Mouse (Mus musculus) left cerebral cortex, adult 2 months (tissue): Measurements from ENCODE around the gene Antxr2. TPM values are rescaled to one million over a fixed set of nuclear protein-coding genes. Genes with fewer than 3 reads are reported as not detected.

Experiments used
- DNase-seq, 2 experiments: peaks; one replicate each; pipeline ENCODE4 v3.0.0; 2021 to 2022; ENCODE audit warnings: low spot score in 2 of 2, mixed read lengths in 1 of 2; ENCODE audit errors: extremely low spot score in 1 of 2
- H3K27ac ChIP-seq: fragments of 200-600 bp; 2 replicates; pipeline ENCODE4 v1.8.1; 2022
- H3K4me3 ChIP-seq: fragments of 200-600 bp; 2 replicates; pipeline ENCODE4 v1.8.1; 2022
- CTCF ChIP-seq: fragments of 200-600 bp; IDR thresholded peaks from 2 replicates; pipeline ENCODE4 v1.8.1; 2022; ENCODE audit warnings: antibody characterized with exemption, mild to moderate bottlenecking, moderate library complexity
- intact Hi-C: fragments of 180-260 bp; cut with DNase I; formaldehyde crosslinking; loops from one replicate; pipeline ENCODE4 v1.15.1; 2025
- total RNA-seq, 2 experiments: library from RNA; stranded (reverse); gene quantifications; 2 replicates each; pipeline ENCODE4 v1.2.3; 2021

The Antxr2 gene
- total RNA-seq, 2 experiments from 2014 or later = 1.7 TPM

DNA sequence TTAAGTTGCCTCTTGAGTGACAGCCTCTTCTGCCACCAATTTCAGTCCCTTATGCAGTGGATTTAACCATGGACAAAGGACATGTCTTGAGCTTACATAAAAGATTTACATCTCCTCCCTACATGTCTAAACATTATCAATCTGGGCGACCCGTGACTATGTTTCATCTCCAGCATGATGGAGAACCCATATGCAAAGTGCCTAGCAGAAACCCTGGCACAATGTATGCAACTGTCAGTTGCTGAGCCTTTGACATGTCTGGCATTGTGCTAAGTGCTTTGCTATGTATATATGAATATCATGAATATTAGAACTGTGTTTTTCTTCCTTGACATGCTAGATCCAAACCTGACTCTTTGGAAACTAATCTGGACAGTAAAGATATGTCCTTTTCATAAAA is 4.9 kb downstream of the Antxr2 start:
- Histone ChIP-seq H3K27ac (no peak overlapping the region), H3K4me3 (no peak overlapping the region)
- DNase-seq = no peak
- TF ChIP-seq CTCF = no peak
- intact Hi-C loops = loop anchor here (5.0 to 10.0 kb wide), 2 partner anchors 319 to 901 kb away; no protein-coding TSS in a partner anchor

DNA sequence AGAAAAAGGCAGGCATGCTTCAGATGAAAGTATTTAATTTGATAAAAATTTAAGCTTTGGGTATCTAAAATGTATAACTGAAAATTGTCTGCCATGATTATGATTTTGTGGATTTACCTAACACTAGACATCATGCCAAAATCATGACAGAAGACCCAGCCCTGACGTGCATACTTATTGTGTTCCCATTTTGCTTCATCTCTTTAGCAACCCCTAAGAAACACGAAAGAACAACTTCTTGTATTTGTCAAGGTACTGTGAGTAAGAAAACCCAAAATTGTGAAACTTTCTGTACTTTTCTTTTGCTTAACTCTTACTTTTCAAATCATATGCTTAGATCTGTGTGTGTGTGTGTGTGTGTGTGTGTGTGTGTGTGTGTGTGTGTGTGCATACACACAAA is 6.3 kb downstream of the Antxr2 start:
- DNase-seq = no peak
- Histone ChIP-seq H3K27ac (no peak overlapping the region), H3K4me3 (no peak overlapping the region)
- intact Hi-C loops = loop anchor here (10.0 kb wide), 1 partner anchor 900 kb away; no protein-coding TSS in a partner anchor
- TF ChIP-seq CTCF = no peak

DNA sequence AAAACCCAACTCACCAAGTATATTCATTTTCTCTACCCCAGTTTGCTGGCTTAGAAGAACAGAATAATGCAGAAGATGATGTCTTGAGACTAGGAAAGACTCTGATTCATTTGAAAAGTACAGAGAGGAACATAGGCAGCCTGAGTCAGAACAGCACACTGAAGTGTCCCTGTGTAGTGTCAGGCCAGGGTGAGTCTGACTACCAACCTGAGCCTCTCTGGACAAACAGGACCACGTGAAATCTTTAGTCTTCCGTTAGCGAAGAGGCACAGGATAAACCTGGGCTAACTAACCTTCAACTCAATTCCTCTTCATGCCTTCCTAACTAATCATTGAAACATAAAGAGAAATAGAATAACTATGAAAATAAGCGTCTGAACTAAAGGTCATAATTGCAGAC is 9.3 kb downstream of the Antxr2 start:
- TF ChIP-seq CTCF = no peak
- H3K4me3 ChIP-seq = no peak overlapping the region
- no peak for DNase-seq
- intact Hi-C loops = loop anchor here (10.0 kb wide), 1 partner anchor 897 kb away; no protein-coding TSS in a partner anchor
- H3K27ac ChIP-seq = no peak overlapping the region

DNA sequence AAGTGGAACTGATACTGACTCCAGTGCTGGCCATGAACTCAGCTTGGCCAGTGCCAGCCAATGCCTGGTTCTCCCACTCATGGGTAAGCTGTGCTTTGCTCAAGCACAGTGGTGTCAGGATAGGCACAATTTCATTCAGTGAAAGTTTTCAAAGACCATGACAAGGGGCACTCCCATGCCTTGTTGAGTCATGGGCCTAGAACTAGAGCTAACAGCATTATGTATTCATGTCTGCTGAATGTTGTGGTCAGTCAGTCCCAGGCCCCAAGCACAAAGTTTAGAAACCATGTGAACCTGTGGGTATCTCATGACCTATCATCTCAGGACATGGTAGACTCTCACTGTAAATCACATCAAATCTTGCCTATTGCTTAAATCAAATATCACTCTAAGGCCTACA is 10.2 kb downstream of the Antxr2 start:
- no peak for TF ChIP-seq CTCF
- H3K27ac ChIP-seq = no peak overlapping the region
- no peak overlapping the region for H3K4me3 ChIP-seq
- intact Hi-C loops = loop anchor here (10.0 kb wide), 1 partner anchor 896 kb away; no protein-coding TSS in a partner anchor
- DNase-seq = no peak

DNA sequence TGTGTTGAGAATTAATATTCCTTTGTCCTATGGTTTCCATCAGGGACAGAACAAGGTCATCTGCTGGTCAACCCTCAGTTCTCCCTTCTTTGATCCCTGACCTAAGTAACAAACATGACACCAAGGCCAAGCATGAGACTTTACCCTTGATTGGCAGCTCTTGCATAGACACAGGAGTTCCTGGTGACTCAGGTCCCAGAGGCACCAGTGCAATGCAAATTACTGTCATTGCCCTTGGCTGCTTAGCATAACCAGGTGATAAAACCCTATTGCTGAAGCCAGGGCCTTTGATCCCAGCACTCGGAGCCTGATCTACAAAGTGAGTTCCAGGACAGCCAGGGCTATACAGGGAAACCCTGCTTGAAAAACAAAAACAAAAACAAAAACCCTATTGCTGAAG is 11.4 kb downstream of the Antxr2 start:
- TF ChIP-seq CTCF = no peak
- intact Hi-C loops = no loop called here
- DNase-seq = no peak

DNA sequence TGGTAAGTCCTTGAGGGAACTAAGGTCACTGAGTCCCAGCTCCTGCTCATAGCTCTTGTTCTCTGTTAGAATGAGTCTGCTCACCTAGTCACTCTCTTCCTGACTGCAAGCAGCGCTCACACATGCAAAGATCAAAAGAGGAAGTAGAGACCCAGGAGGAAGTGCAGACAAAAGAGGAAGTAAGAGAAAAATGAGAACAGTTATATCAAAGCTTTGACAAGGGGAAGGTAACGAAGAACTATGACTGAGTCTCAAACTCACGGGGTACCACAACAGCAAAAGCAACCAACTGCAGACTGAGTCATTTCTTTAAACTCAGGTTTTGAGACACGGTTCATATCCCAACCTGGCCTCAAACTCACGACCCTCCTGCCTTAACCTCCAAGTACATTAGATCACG is 12.7 kb downstream of the Antxr2 start:
- Histone ChIP-seq H3K4me3 (no peak overlapping the region), H3K27ac (no peak overlapping the region)
- intact Hi-C loops = no loop called here
- TF ChIP-seq CTCF = no peak
- DNase-seq = no peak

More for the DNA sequence above, 11.4 kb downstream of the Antxr2 start:
- no peak overlapping the region for H3K27ac ChIP-seq
- H3K4me3 ChIP-seq = no peak overlapping the region

DNA sequence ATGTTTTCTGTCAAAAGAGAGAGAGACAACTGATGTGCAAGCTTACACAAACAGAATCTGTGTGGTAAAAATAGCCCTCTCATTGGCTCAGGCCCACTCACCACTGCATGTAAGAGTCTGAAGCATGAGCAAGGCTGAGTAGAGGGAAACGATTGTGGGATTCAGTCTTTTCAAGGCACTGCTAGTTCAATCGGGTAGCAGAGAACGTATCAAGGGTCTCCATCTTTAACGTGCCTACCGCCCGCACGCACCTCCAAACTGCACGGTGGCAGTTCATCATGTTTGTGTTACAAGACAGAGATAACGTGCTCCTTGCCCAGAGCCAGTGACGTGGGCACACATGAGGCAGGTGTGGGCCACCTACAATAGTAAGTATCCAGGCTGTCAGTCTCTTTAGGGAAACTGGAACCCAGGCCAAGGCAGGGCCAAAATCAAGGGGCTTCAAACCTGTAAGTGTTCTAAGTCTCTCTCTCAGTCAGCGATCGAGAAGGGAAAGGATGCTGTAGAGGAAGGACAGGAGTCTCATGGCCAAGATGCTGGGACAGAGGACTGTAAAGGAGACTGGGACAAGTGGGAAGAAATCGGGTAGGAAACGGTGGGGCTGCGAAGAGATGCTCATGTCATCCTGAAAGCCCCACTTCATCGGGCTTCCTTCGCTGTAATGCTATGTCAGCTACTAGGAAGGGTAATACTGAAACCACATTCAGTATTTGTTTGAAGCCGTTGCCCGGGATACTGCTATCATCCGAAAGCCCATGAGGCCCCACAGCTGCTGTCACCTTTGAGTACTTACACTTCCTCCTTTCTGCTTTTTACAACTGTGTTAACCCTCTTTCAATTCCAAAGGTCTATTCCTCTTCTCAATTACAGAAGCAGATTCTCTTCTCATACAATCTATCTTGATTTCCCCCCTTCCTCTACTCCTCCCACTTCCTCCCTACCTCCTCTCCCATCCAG is 14.3 kb downstream of the Antxr2 start:
- TF ChIP-seq CTCF = no peak
- no peak overlapping the region for H3K4me3 ChIP-seq
- no peak overlapping the region for H3K27ac ChIP-seq
- DNase-seq = no peak
- intact Hi-C loops = no loop called here

DNA sequence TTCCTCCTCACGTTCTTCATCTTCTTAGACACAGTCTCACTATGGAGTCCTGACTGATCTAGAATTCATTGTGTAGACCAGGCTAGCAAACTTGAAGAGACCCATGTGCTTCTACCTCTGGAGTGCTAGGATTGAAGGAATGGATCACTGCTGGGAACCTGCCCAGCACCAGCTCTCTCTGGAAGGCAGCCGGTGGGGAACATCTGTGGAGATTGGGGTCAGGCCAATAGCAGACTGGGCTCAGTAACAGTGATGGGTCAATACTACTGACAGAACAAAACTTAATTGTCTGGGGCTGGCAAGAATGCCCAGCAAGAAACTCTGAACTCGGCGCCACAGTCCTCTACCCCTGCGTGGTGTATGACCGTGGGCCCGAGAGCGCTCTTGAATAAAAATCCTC is 25.1 kb downstream of the Antxr2 start:
- Histone ChIP-seq H3K4me3 (no peak overlapping the region), H3K27ac (no peak overlapping the region)
- intact Hi-C loops = no loop called here
- TF ChIP-seq CTCF = no peak
- no peak for DNase-seq

DNA sequence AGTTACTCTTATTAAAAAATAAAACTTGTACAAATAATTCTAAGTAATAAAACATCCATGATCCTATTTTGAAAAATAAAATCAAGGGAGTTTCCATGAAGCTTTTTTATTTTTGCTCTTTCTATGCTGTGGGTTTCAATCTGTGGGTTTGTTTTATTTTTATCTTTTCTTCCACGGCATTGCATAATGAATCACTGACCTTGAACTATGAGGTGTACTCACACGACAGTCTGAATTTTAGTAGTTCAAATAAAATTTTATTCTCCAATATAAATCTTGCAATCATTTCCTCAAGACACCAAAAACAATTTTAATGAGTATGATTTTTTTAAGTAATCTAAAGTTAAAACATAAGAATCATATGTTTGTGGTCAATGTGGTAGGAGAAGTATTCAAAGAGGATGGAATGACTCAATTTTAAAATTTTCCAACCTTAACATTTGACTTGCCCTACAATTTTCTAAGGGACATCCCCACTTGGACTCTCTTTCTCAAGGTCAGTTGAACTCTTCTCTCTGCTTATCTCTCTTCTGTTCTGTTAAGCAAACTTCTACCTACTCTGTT is 31.5 kb downstream of the Antxr2 start:
- H3K27ac ChIP-seq = no peak overlapping the region
- intact Hi-C loops = no loop called here
- H3K4me3 ChIP-seq = no peak overlapping the region
- TF ChIP-seq CTCF = no peak
- DNase-seq = no peak

DNA sequence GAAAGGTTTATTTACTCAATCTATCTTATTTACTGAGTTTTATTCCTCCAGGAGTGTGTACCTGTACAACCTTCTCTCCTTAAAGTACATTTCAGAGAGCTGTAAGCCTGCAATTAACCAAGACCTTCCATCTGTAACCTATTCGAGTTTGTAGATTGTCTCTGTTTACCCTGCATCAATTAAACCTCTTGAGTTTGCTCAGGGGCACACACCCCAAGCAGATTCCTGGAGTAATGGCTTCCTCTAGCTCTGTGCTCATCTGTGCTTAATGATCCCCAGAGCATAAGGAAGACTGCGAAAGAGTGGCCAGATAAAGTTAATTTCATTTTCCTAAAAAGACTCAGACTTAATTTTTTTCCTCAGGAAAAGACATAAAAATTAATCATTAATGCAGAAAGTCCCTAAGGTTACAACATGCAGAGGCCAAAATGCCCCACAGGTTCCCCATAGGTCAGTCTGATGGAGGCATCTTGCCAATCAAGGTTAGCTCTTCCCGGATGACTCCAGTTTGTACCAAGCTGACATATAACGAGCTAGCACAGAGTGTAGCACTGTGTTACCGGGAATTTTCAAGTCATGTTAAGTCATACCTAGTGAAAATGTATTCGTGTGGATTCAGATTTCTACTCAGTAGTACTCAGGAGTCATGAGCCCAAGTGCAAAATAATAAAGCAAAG is 34.2 kb downstream of the Antxr2 start:
- TF ChIP-seq CTCF = no peak
- no peak for DNase-seq
- Histone ChIP-seq H3K4me3 (no peak overlapping the region), H3K27ac (no peak overlapping the region)
- intact Hi-C loops = no loop called here

DNA sequence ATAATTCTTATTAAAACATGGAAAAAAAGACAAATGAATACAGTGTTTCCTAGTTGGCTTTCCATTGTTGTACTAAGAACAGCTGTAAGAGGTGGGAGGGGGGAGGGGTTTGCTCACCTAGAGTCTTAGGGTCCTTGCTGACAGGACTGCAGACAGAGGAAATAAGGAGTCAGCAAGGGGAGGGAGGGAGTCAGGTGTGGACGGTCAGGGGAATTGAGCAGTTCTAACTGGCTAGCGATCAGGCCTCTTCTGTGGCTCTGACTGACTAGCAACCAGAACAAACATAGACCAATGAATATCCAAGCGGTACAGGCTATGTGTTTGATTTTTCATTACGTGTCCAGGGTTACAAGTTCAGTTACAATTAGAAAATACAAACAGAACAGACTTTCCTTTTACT is 35.0 kb downstream of the Antxr2 start:
- TF ChIP-seq CTCF = no peak
- no peak for DNase-seq
- H3K4me3 ChIP-seq = no peak overlapping the region
- intact Hi-C loops = no loop called here
- H3K27ac ChIP-seq = no peak overlapping the region
